Mouse (Mus musculus): ENCODE measurements around the gene Ell3. TPM values are rescaled to one million over a fixed set of nuclear protein-coding genes. Genes with fewer than 3 reads are reported as not detected.
A peak's percentile ranks its signal among the peaks of the same experiment; 100 is the strongest.

Gene Ell3
- total RNA-seq, 2 experiments from 2014 or later = not detected

- DNase-seq = no peak
These were observed 4.1 kb upstream of the Ell3 start for GRCm38 (mm10) chr2:121448136-121448535.

- no peak for DNase-seq
These were observed 2.9 kb upstream of the Ell3 start for GRCm38 (mm10) chr2:121447006-121447405.

- no peak for DNase-seq
These were observed 2.4 kb upstream of the Ell3 start for GRCm38 (mm10) chr2:121446506-121446905.

- DNase-seq = no peak
These were observed 1.0 kb upstream of the Ell3 start for GRCm38 (mm10) chr2:121445117-121445516.

- DNase-seq = no peak
These were observed 1.1 kb downstream of the Ell3 start for GRCm38 (mm10) chr2:121443068-121443349.

GRCm38 (mm10) chr2:121442259-121443067 is 1.6 kb downstream of the Ell3 start:
- peak; percentile 58 for DNase-seq

GRCm38 (mm10) chr2:121441800-121442199 is 2.3 kb downstream of the Ell3 start:
- no peak for DNase-seq

GRCm38 (mm10) chr2:121440834-121441605 is 3.1 kb downstream of the Ell3 start:
- DNase-seq = no peak

- DNase-seq = no peak
These were observed 4.3 kb downstream of the Ell3 start for GRCm38 (mm10) chr2:121439746-121440145.

GRCm38 (mm10) chr2:121434854-121435253 is 9.2 kb downstream of the Ell3 start:
- DNase-seq = no peak

GRCm38 (mm10) chr2:121425890-121426289 is 18.2 kb downstream of the Ell3 start:
- DNase-seq = no peak

- DNase-seq = no peak
These were observed 20.9 kb downstream of the Ell3 start for GRCm38 (mm10) chr2:121423166-121423565.

- no peak for DNase-seq
These were observed 25.6 kb downstream of the Ell3 start for GRCm38 (mm10) chr2:121418476-121418875.

- DNase-seq = no peak
These were observed 27.7 kb downstream of the Ell3 start for GRCm38 (mm10) chr2:121416356-121416755.

- DNase-seq = no peak
These were observed 28.5 kb downstream of the Ell3 start for GRCm38 (mm10) chr2:121415591-121415990.

GRCm38 (mm10) chr2:121415103-121415502 is 29.0 kb downstream of the Ell3 start:
- no peak for DNase-seq

- no peak for DNase-seq
These were observed 29.9 kb downstream of the Ell3 start for GRCm38 (mm10) chr2:121414139-121414685.

GRCm38 (mm10) chr2:121413387-121414042 is 30.6 kb downstream of the Ell3 start, which contains the start of the genes Pdia3 and Catsper2:
Pdia3 (plus strand) TSS chr2:121413775.
Catsper2 (minus strand) TSS chr2:121413792.
- DNase-seq = peak; percentile 99

- no peak for DNase-seq
These were observed 31.2 kb downstream of the Ell3 start for GRCm38 (mm10) chr2:121412843-121413386.

- DNase-seq = no peak
These were observed 35.9 kb downstream of the Ell3 start for GRCm38 (mm10) chr2:121408160-121408559.

GRCm38 (mm10) chr2:121403296-121403695 is 40.8 kb downstream of the Ell3 start:
- no peak for DNase-seq

- peak; percentile 20 for DNase-seq
These were observed 47.5 kb downstream of the Ell3 start for GRCm38 (mm10) chr2:121396624-121397023.

All from gastrocnemius, postnatal 25 days (tissue).